Comparison of ENCODE assay signal across 9 mouse cellular contexts in the genomic region with DNA sequence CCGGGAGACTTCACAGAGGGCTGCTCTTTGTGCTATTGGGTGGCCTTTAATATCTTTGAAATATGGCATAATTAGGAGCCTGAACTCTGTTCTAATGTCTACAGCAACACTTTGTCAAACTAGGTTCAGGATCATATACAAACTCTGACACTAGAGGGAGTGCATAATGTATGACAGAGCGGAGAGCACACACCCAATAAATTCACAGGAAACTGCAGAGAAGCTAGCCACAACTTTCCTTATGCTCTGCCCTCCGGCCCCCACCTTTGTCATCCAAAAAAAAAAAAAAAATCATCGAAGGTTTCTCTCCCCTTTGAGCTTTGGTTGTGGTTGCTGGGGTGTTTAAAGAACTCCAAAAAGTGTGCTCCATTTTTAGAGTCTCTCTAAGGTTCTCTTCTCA.
DNase-seq lines count a peak whose midpoint lies in the region; ATAC-seq and TF ChIP-seq lines count a peak whose summit lies in the region.
"Had no signal": no experiment of that assay in that cellular context is flagged by ENCODE, and none has a peak within 500 bp of the region (broad histone marks: within the 10 kb centered on the region; RNA-seq: fewer than 3 reads in every experiment).

No protein-coding gene starts in this region.

- H3K36me3 ChIP-seq in forebrain, embryonic 14.5 days (ENCODE audit: control insufficient read depth, insufficient read depth, low read length) = no peaks in the 10 kb centered on the region
- H3K36me3 ChIP-seq in forebrain, embryonic 12.5 days (replicated peaks) = no peaks in the 10 kb centered on the region
- no peaks in the 10 kb centered on the region for H3K36me3 ChIP-seq in liver, embryonic 14.5 days (replicated peaks; ENCODE audit: control insufficient read depth, insufficient read depth, low read depth)
- H3K36me3 ChIP-seq in liver, embryonic 11.5 days (ENCODE audit: control insufficient read depth, insufficient read depth, low read length) = no peaks in the 10 kb centered on the region

- no peaks in the 10 kb centered on the region for H3K27me3 ChIP-seq in forebrain, embryonic 14.5 days (replicated peaks; ENCODE audit: control insufficient read depth, insufficient read depth, low read length)
- no peaks in the 10 kb centered on the region for H3K27me3 ChIP-seq in forebrain, embryonic 12.5 days
- H3K27me3 ChIP-seq in liver, embryonic 14.5 days (ENCODE audit: control insufficient read depth, insufficient read depth, low read length) = no peaks in the 10 kb centered on the region
- no peaks in the 10 kb centered on the region for H3K27me3 ChIP-seq in liver, embryonic 11.5 days (replicated peaks; ENCODE audit: control insufficient read depth, insufficient read depth, low read length)

- no peak overlapping the region for H3K27ac ChIP-seq in forebrain, embryonic 14.5 days (ENCODE audit: low read depth, low read length)
- no peak overlapping the region for H3K27ac ChIP-seq in forebrain, embryonic 12.5 days
- no peak overlapping the region for H3K27ac ChIP-seq in liver, embryonic 14.5 days
- no peak overlapping the region for H3K27ac ChIP-seq in liver, embryonic 11.5 days (ENCODE audit: low read depth, low read length)

- no peaks in the 10 kb centered on the region for H3K9me3 ChIP-seq in forebrain, embryonic 14.5 days (replicated peaks; ENCODE audit: control insufficient read depth, low read length)
- no peaks in the 10 kb centered on the region for H3K9me3 ChIP-seq in forebrain, embryonic 12.5 days
- no peaks in the 10 kb centered on the region for H3K9me3 ChIP-seq in liver, embryonic 14.5 days (ENCODE audit: control insufficient read depth, low read length)
- H3K9me3 ChIP-seq in liver, embryonic 11.5 days (ENCODE audit: control insufficient read depth, low read length) = no peaks in the 10 kb centered on the region

- no peak overlapping the region for H3K9ac ChIP-seq in forebrain, embryonic 14.5 days (ENCODE audit: low read length)
- no peak overlapping the region for H3K9ac ChIP-seq in forebrain, embryonic 12.5 days
- H3K9ac ChIP-seq in liver, embryonic 14.5 days (replicated peaks) = no peak overlapping the region
- no peak overlapping the region for H3K9ac ChIP-seq in liver, embryonic 11.5 days (ENCODE audit: low read depth, low read length)

- 54% methylated on average over 4 of the region's 4 CpGs for WGBS in forebrain, embryonic 14.5 days
- WGBS in forebrain, embryonic 12.5 days = 51% methylated on average over 4 of the region's 4 CpGs
- 19% methylated on average over 4 of the region's 4 CpGs for WGBS in liver, embryonic 14.5 days (ENCODE audit: insufficient replicate concordance)
- WGBS in liver, embryonic 11.5 days = 46% methylated on average over 4 of the region's 4 CpGs

- 0 out of 2 replicates have a peak, but pooled peaks cover 3% of the 10 kb centered on the region for H3K4me1 ChIP-seq in forebrain, embryonic 14.5 days (ENCODE audit: control insufficient read depth, insufficient read depth, low read length)
- no peaks in the 10 kb centered on the region for H3K4me1 ChIP-seq in forebrain, embryonic 12.5 days
- H3K4me1 ChIP-seq in liver, embryonic 14.5 days (replicated peaks; ENCODE audit: control insufficient read depth in 2 of 2, insufficient read depth in 2 of 2, low read length in 1 of 2) = no peaks in the 10 kb centered on the region
- no peaks in the 10 kb centered on the region for H3K4me1 ChIP-seq in liver, embryonic 11.5 days (replicated peaks; ENCODE audit: control insufficient read depth, insufficient read depth, low read length)

- TF ChIP-seq CTCF in liver, embryonic 14.5 days (IDR thresholded peaks at IDR 0.05; ENCODE audit: low read depth) = peak; percentile 15; the same call in 1 of the 2 replicates

- H3K4me3 ChIP-seq in forebrain, embryonic 14.5 days (ENCODE audit: low read depth, low read length) = no peak overlapping the region
- no peak overlapping the region for H3K4me3 ChIP-seq in forebrain, embryonic 12.5 days (replicated peaks)
- no peak overlapping the region for H3K4me3 ChIP-seq in liver, embryonic 14.5 days (ENCODE audit: insufficient read depth in 1 of 2, low read depth in 2 of 2, low read length in 2 of 2)
- H3K4me3 ChIP-seq in liver, embryonic 11.5 days (ENCODE audit: low read depth, low read length) = no peak overlapping the region
- H3K4me3 ChIP-seq: erythroblast, embryonic 14.5 days had no signal

- DNase-seq in forebrain, embryonic 14.5 days (ENCODE audit: low spot score) = peak; percentile 64
- DNase-seq in liver, embryonic 14.5 days (ENCODE audit: low read depth in 3 of 3, low spot score in 3 of 3) = no peak
- DNase-seq in liver, embryonic 11.5 days (ENCODE audit: low spot score) = no peak
- peak; percentile 4 to 29 for DNase-seq in thymus, adult 18-20 months
- no peak for DNase-seq in cerebellum, adult 11-12 months
- DNase-seq in adrenal gland, postnatal 10 days = no peak

- no peak for ATAC-seq in forebrain, embryonic 14.5 days
- ATAC-seq in forebrain, embryonic 12.5 days (ENCODE audit: low FRiP score) = no peak
- no peak for ATAC-seq in liver, embryonic 14.5 days (ENCODE audit: insufficient read depth)
- ATAC-seq in liver, embryonic 11.5 days (replicated peaks; ENCODE audit: low FRiP score) = no peak
- ATAC-seq in granulocyte monocyte progenitor cell, adult 5-6 weeks (replicated peaks; ENCODE audit: poor library complexity, severe bottlenecking) = peak; percentile 73

- no peak overlapping the region for H3K4me2 ChIP-seq in forebrain, embryonic 14.5 days (ENCODE audit: low read length)
- no peak overlapping the region for H3K4me2 ChIP-seq in forebrain, embryonic 12.5 days
- no peak overlapping the region for H3K4me2 ChIP-seq in liver, embryonic 14.5 days (ENCODE audit: low read depth)
- no peak overlapping the region for H3K4me2 ChIP-seq in liver, embryonic 11.5 days

- no peak for TF ChIP-seq EP300 in liver, embryonic 14.5 days (IDR thresholded peaks at IDR 0.05; ENCODE audit: low read depth)

Comparison
In these comparisons a context has a peak if more than half of its experiments do, and no peak if none do; other contexts are left out.
1. DNase-seq: peak in forebrain, embryonic 14.5 days (single experiment) and thymus, adult 18-20 months (2 of 2); none in liver, embryonic 14.5 days (0 of 3), liver, embryonic 11.5 days (single experiment), cerebellum, adult 11-12 months (single experiment) and adrenal gland, postnatal 10 days (single experiment).